Mouse (Mus musculus) hematopoietic multipotent progenitor cell, adult 10-12 weeks (in vitro differentiated cells): ENCODE measurements around the gene Gm31371. TPM values are rescaled to one million over a fixed set of nuclear protein-coding genes. Genes with fewer than 3 reads are reported as not detected.

Source experiments
- polyA plus RNA-seq: library from polyadenylated mRNA; stranded (reverse); fragments of >175 nt; gene quantifications from 2 replicates; pipeline ENCODE4 v1.2.3, GENCODE M21; 2012; ENCODE audit warnings: low replicate concordance

The Gm31371 gene
- polyA plus RNA-seq: not detected in 2 replicates

GRCm38 (mm10) chr8:19903092-19903491 lies at the start of gene Gm31371:
TSS of gene Gm31371 (plus strand) at chr8:19903392.

Other genes with a start within 250 kb of the Gm31371 start
- gene 4930467E23Rik, start 173.8 kb upstream of the Gm31371 start, polyA plus RNA-seq: 0.05 TPM in 1 of 2 replicates, not detected in the other